Mouse (Mus musculus) retina, postnatal 7 days (tissue): ENCODE data around the gene Cebpzos.

ENCODE experiments used
- DNase-seq: peaks from one replicate; pipeline ENCODE4 v3.0.0-alpha.2; 2012; ENCODE audit warnings: low read depth, low spot score

Gene Cebpzos

GRCm38 (mm10) chr17:78937229-78937853, 21.0 kb downstream of the Cebpzos start:
- no peak for DNase-seq

- DNase-seq = no peak
Measured at GRCm38 (mm10) chr17:78938927-78939326, 22.6 kb downstream of the Cebpzos start.

- DNase-seq = no peak
Measured at GRCm38 (mm10) chr17:78942579-78942978, 26.3 kb downstream of the Cebpzos start.

GRCm38 (mm10) chr17:78951225-78951624, 34.9 kb downstream of the Cebpzos start:
- DNase-seq = no peak

- no peak for DNase-seq
Measured at GRCm38 (mm10) chr17:78952070-78952469, 35.8 kb downstream of the Cebpzos start.

- DNase-seq = no peak
Measured at GRCm38 (mm10) chr17:78953240-78953639, 36.9 kb downstream of the Cebpzos start.

- no peak for DNase-seq
Measured at GRCm38 (mm10) chr17:78959473-78959872, 43.2 kb downstream of the Cebpzos start.

- no peak for DNase-seq
Measured at GRCm38 (mm10) chr17:78964387-78964786, 48.1 kb downstream of the Cebpzos start.

GRCm38 (mm10) chr17:78966092-78966883, 50.0 kb downstream of the Cebpzos start:
- no peak for DNase-seq

GRCm38 (mm10) chr17:78968500-78968899, 52.2 kb downstream of the Cebpzos start:
- no peak for DNase-seq
